Mouse (Mus musculus): ENCODE data around the gene Vmn1r139. TPM values are rescaled to one million over a fixed set of nuclear protein-coding genes. Genes with fewer than 3 reads are reported as not detected.

The Vmn1r139 gene
- not detected for polyA plus RNA-seq (2014; fragmentation: Illumina TruSeq; extraction: RNeasy Lipid Tissue Mini Kit (QIAGEN cat#74804); ENCODE audit: low read depth, low replicate concordance)

GRCm38 (mm10) chr7:22068757-22069156, at the start of gene Vmn1r139:
Gene Vmn1r139 (plus strand): TSS chr7:22069057.

GRCm38 (mm10) chr7:22028797-22029196, 40.1 kb upstream of the Vmn1r139 start, which contains the start of gene Vmn1r138:
Gene Vmn1r138 (minus strand): TSS chr7:22028897.

DNA sequence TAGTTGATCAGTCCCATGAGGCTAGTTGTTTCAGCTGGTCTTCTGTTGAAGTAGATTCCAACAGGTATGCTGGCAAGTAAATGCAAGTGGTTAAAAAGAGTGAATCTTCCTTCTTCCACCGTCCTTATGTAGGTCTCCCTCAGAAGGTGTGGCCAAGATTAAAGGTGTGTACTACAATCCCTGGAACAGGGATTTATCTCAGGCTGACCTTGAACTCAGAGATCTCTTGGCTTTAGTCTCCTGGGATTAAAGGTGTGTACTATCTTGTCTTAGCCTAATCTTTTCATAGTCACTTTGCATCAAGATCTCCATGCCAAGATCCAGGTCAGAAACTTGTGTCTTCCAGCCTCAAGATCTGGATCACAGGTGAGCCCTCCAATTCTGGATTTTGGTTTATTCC, 12.7 kb upstream of the Vmn1r139 start, which contains the start of gene Gm6176:
Gene Gm6176, minus strand, starts transcription at position 101 of the 400 bp plus-strand sequence.

DNA sequence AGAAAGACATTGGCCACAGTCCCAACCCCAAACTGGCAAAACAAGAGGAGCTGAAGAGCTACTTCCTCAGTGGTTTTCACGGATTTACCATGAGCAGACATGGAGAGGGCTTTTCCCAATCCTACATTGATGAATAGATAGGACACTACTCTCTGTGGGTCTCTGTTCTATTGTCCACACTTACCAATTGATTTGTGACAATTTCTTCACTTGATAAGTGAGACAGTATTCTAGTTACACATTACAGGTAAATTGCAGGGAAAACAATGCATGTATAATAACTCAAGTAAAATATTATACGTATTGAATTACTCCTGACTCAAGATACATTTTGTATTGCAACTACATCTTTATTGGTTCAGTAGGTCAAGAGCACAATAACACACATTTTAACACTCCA, 49.3 kb downstream of the Vmn1r139 start, which contains the start of gene Gm16451:
Gene Gm16451, minus strand, starts transcription at position 101 of the 400 bp plus-strand sequence.

DNA sequence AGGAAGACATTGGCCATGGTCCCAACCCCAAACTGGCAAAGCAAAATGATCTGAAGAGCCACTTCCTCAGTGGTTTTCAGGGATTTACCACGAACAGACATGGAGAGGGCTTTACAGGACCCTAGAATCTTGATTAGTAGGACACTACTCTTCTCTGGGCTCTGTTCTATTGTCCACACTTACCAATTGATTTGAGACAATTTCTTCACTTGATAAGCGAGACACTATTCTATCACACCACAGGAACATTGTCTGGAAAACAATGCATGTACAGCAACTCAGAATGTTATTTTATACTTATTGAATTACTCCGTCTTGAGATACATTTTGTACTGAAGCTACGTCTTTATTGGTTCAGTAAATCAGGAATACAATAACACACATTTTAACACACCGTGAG, 65.8 kb downstream of the Vmn1r139 start, which contains the start of gene Gm10666:
Gene Gm10666, minus strand, starts transcription at position 101 of the 400 bp plus-strand sequence.

Other genes with a start within 250 kb of the Vmn1r139 start
- gene Vmn1r135, start 236.7 kb upstream of the Vmn1r139 start, polyA plus RNA-seq (2014; fragmentation: Illumina TruSeq; extraction: RNeasy Lipid Tissue Mini Kit (QIAGEN cat#74804); ENCODE audit: low read depth, low replicate concordance) = not detected
- gene Gm5725, start 224.8 kb upstream of the Vmn1r139 start, polyA plus RNA-seq (2014; fragmentation: Illumina TruSeq; extraction: RNeasy Lipid Tissue Mini Kit (QIAGEN cat#74804); ENCODE audit: low read depth, low replicate concordance) = not detected
- not detected for gene Gm5891, start 147.8 kb upstream of the Vmn1r139 start, polyA plus RNA-seq (2014; fragmentation: Illumina TruSeq; extraction: RNeasy Lipid Tissue Mini Kit (QIAGEN cat#74804); ENCODE audit: low read depth, low replicate concordance)
- gene Vmn1r137, start 74.5 kb upstream of the Vmn1r139 start, polyA plus RNA-seq (2014; fragmentation: Illumina TruSeq; extraction: RNeasy Lipid Tissue Mini Kit (QIAGEN cat#74804); ENCODE audit: low read depth, low replicate concordance) = not detected
- gene Vmn1r138, start 40.2 kb upstream of the Vmn1r139 start, polyA plus RNA-seq (2014; fragmentation: Illumina TruSeq; extraction: RNeasy Lipid Tissue Mini Kit (QIAGEN cat#74804); ENCODE audit: low read depth, low replicate concordance) = not detected
- gene Gm6176, start 12.8 kb upstream of the Vmn1r139 start, polyA plus RNA-seq (2014; fragmentation: Illumina TruSeq; extraction: RNeasy Lipid Tissue Mini Kit (QIAGEN cat#74804); ENCODE audit: low read depth, low replicate concordance) = not detected
- not detected for gene Gm16451, start 49.2 kb downstream of the Vmn1r139 start, polyA plus RNA-seq (2014; fragmentation: Illumina TruSeq; extraction: RNeasy Lipid Tissue Mini Kit (QIAGEN cat#74804); ENCODE audit: low read depth, low replicate concordance)
- gene Gm10666, start 65.7 kb downstream of the Vmn1r139 start, polyA plus RNA-seq (2014; fragmentation: Illumina TruSeq; extraction: RNeasy Lipid Tissue Mini Kit (QIAGEN cat#74804); ENCODE audit: low read depth, low replicate concordance) = not detected
- not detected for gene Vmn1r142, start 95.0 kb downstream of the Vmn1r139 start, polyA plus RNA-seq (2014; fragmentation: Illumina TruSeq; extraction: RNeasy Lipid Tissue Mini Kit (QIAGEN cat#74804); ENCODE audit: low read depth, low replicate concordance)
- gene Vmn1r143, start 120.3 kb downstream of the Vmn1r139 start, polyA plus RNA-seq (2014; fragmentation: Illumina TruSeq; extraction: RNeasy Lipid Tissue Mini Kit (QIAGEN cat#74804); ENCODE audit: low read depth, low replicate concordance) = not detected
- gene Gm8653, start 132.2 kb downstream of the Vmn1r139 start, polyA plus RNA-seq (2014; fragmentation: Illumina TruSeq; extraction: RNeasy Lipid Tissue Mini Kit (QIAGEN cat#74804); ENCODE audit: low read depth, low replicate concordance) = not detected
- gene Gm8453, start 160.4 kb downstream of the Vmn1r139 start, polyA plus RNA-seq (2014; fragmentation: Illumina TruSeq; extraction: RNeasy Lipid Tissue Mini Kit (QIAGEN cat#74804); ENCODE audit: low read depth, low replicate concordance) = not detected